Mouse (Mus musculus): ENCODE data around the gene Ssr2.

DNA sequence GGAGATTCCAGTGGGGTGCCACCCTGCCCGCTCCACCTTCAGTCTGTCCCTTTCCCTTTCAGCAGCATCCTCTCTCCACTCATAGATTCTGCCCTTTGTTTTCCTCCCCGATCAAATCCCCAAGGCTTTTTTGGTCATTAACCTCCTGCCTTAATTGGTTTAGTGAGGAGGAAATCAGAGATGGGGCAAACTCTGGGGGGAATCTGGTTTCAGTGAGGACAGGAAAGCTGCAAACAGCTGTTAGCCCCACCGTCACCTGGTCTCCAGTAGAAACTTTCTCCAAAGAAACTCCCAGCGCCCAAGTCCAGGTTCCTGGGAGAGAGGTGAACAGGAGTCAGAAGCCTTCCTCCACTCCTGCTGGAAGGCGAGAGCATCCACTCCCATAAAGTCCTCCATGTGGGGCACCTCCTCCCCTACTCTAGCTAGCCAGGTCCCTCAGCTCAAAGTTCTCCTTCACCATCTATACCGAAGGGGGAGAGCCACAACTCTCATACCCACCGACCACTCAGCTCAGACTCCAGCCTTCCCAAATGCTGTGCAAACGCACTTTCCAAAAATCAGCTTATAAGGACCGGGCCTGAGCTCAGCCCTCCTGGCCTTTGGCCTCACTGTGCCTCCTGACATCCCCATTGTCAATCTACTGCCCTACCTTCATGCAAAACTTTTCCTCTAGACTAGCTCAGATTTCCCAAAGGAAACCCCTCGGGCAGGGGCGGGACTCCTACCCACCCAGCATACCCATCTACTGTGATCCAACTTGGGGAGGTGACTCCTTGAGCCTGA lies 45.4 kb upstream of the Ssr2 start:
- no peak for TF ChIP-seq POLR2A (IDR thresholded peaks at IDR 0.05; ENCODE audit: low read depth, low read length)
- no peak for TF ChIP-seq CTCF (conservative IDR thresholded peaks at IDR 0.05 in 1 of 2, IDR thresholded peaks at IDR 0.05 in 1 of 2; ENCODE audit: low read depth in 2 of 2, low read length in 2 of 2)
- no peak for TF ChIP-seq JUND (conservative IDR thresholded peaks at IDR 0.05; ENCODE audit: low read depth, low read length)
- TF ChIP-seq CHD2 (IDR thresholded peaks at IDR 0.05; ENCODE audit: low read length) = no peak
- no peak for TF ChIP-seq POLR2AphosphoS2 (IDR thresholded peaks at IDR 0.05; ENCODE audit: low read depth, low read length)
- TF ChIP-seq KAT2A (IDR thresholded peaks at IDR 0.05; ENCODE audit: insufficient replicate concordance, low read length) = no peak
- TF ChIP-seq MEF2A (IDR thresholded peaks at IDR 0.05; ENCODE audit: borderline replicate concordance, low read depth, low read length) = no peak
- no peak for TF ChIP-seq EP300 (IDR thresholded peaks at IDR 0.05; ENCODE audit: low read length)
- TF ChIP-seq ZMIZ1 (IDR thresholded peaks at IDR 0.05; ENCODE audit: low read depth, low read length) = no peak
- no peak for TF ChIP-seq RCOR1 (conservative IDR thresholded peaks at IDR 0.05; ENCODE audit: low read depth, low read length)
- no peak for TF ChIP-seq E2F4 (IDR thresholded peaks at IDR 0.05; ENCODE audit: insufficient replicate concordance, low read depth, low read length)

Measured in CH12.LX (cell line).